Mouse (Mus musculus) embryonic facial prominence, embryonic 13.5 days (tissue): ENCODE data around the gene Npc1l1. TPM values are rescaled to one million over a fixed set of nuclear protein-coding genes. Genes with fewer than 3 reads are reported as not detected.

ENCODE experiments used
- ATAC-seq: fragments of 200-750 bp; cut with Nextera tagmentation; 2 replicates; pipeline ENCODE4 v1.8.0; 2017; ENCODE audit warnings: low read depth; ENCODE audit not compliant: insufficient number of reproducible peaks, insufficient read depth, low FRiP score, low TSS enrichment
- H3K27ac ChIP-seq: fragments of 300-500 bp; sonication (generic); 2 replicates; pipeline ENCODE4 v1.5.1; 2015; ENCODE audit warnings: moderate library complexity, mild to moderate bottlenecking, inconsistent platforms
- H3K27me3 ChIP-seq: fragments of 300-500 bp; sonication (generic); 2 replicates; pipeline ENCODE4 v1.6.1; 2015; ENCODE audit warnings: mild to moderate bottlenecking, inconsistent platforms
- H3K36me3 ChIP-seq: fragments of 300-500 bp; sonication (generic); 2 replicates; pipeline ENCODE4 v1.6.1; 2015; ENCODE audit warnings: mild to moderate bottlenecking, inconsistent platforms
- H3K4me1 ChIP-seq: fragments of 300-500 bp; sonication (generic); 2 replicates; pipeline ENCODE4 v1.6.1; 2015; ENCODE audit warnings: inconsistent platforms
- H3K4me2 ChIP-seq: fragments of 300-500 bp; sonication (generic); 2 replicates; pipeline ENCODE4 v1.6.1; 2015; ENCODE audit warnings: moderate library complexity, mild to moderate bottlenecking, inconsistent platforms
- H3K4me3 ChIP-seq: fragments of 300-500 bp; sonication (generic); 2 replicates; pipeline ENCODE4 v1.5.1; 2015; ENCODE audit warnings: mild to moderate bottlenecking, inconsistent platforms
- H3K9ac ChIP-seq: fragments of 300-500 bp; sonication (generic); 2 replicates; pipeline ENCODE4 v1.6.1; 2015; ENCODE audit warnings: mild to moderate bottlenecking, inconsistent platforms
- H3K9me3 ChIP-seq: fragments of 300-500 bp; sonication (generic); 2 replicates; pipeline ENCODE4 v1.6.1; 2016; ENCODE audit warnings: inconsistent platforms
- WGBS: fragments of 180-500 bp; shearing (Covaris S2); methylation state at CpG from one replicate; pipeline ENCODE4 v1.1.7; 2015; ENCODE audit warnings: mixed read lengths; 5-methylcytosine and 5-hydroxymethylcytosine counted together
- polyA plus RNA-seq: library from polyadenylated mRNA; unstranded; fragments of >200 nt; fragmentation: Nextera tagmentation; extraction: Ambion mirVana; gene quantifications from 2 replicates; pipeline ENCODE4 v1.2.1, GENCODE M21; 2015

The Npc1l1 gene
- polyA plus RNA-seq, 1 experiment from 2014 or later: 0.04 TPM

GRCm38 (mm10) chr11:6200087-6200569 lies 29.8 kb downstream of the Npc1l1 start, which contains the start of gene Nudcd3:
Gene Nudcd3, minus strand, starts transcription at chr11:6200415.
- peak; percentile 89 for ATAC-seq
- Histone ChIP-seq H3K27me3 (no peaks in the 10 kb centered on the region), H3K4me2 (peak within 1 kb of the TSS; percentile 71), H3K9ac (peak within 1 kb of the TSS; percentile 91), H3K4me3 (peak within 1 kb of the TSS; percentile 91), H3K36me3 (no peaks in the 10 kb centered on the region), H3K9me3 (no peaks in the 10 kb centered on the region), H3K27ac (peak within 1 kb of the TSS; percentile 95), H3K4me1 (peaks cover 16% of the 10 kb centered on the region)
- WGBS: under 1% methylated on average over 39 of the region's 39 CpGs

- peak; percentile 67; the same call in 1 of the 2 replicates for ATAC-seq
- WGBS: 1% methylated on average over 35 of the region's 35 CpGs
- peak within 1 kb of the TSS; percentile 91 for H3K9ac ChIP-seq
These were observed 30.4 kb downstream of the Npc1l1 start, which contains the start of gene A730071L15Rik for GRCm38 (mm10) chr11:6199410-6200086. Gene A730071L15Rik, plus strand, starts transcription at chr11:6200029.

GRCm38 (mm10) chr11:6198449-6198848 lies 31.5 kb downstream of the Npc1l1 start:
- H3K4me1 ChIP-seq: peaks cover 16% of the 10 kb centered on the region
- peak overlapping the region; percentile 91; the same call in 1 of the 2 replicates for H3K4me3 ChIP-seq
- H3K36me3 ChIP-seq: no peaks in the 10 kb centered on the region
- 91% methylated on average over 4 of the region's 4 CpGs for WGBS
- ATAC-seq: no peak
- H3K9ac ChIP-seq: peak overlapping the region; percentile 91; the same call in 1 of the 2 replicates
- H3K27ac ChIP-seq: no peak overlapping the region
- no peaks in the 10 kb centered on the region for H3K27me3 ChIP-seq
- no peaks in the 10 kb centered on the region for H3K9me3 ChIP-seq
- peak overlapping the region; percentile 71 for H3K4me2 ChIP-seq

More at GRCm38 (mm10) chr11:6199410-6200086, 30.4 kb downstream of the Npc1l1 start, which contains the start of gene A730071L15Rik:
- Histone ChIP-seq H3K4me2 (peak within 1 kb of the TSS; percentile 71), H3K27me3 (no peaks in the 10 kb centered on the region), H3K27ac (peak within 1 kb of the TSS; percentile 95), H3K9me3 (no peaks in the 10 kb centered on the region), H3K4me1 (peaks cover 16% of the 10 kb centered on the region), H3K36me3 (no peaks in the 10 kb centered on the region), H3K4me3 (peak within 1 kb of the TSS; percentile 91)

- no peak overlapping the region for H3K4me2 ChIP-seq
- no peak overlapping the region for H3K9ac ChIP-seq
- ATAC-seq: no peak
- H3K36me3 ChIP-seq: peaks cover 12% of the 10 kb centered on the region
- no peak overlapping the region for H3K27ac ChIP-seq
- H3K27me3 ChIP-seq: no peaks in the 10 kb centered on the region
- no peaks in the 10 kb centered on the region for H3K9me3 ChIP-seq
- H3K4me3 ChIP-seq: no peak overlapping the region
- WGBS: 90% methylated on average over 8 of the region's 8 CpGs
- H3K4me1 ChIP-seq: peaks cover 16% of the 10 kb centered on the region
These were observed 33.2 kb downstream of the Npc1l1 start for GRCm38 (mm10) chr11:6196780-6197179.

GRCm38 (mm10) chr11:6187878-6188277 lies 42.1 kb downstream of the Npc1l1 start:
- no peaks in the 10 kb centered on the region for H3K27me3 ChIP-seq
- WGBS: 6% methylated on average over 2 of the region's 2 CpGs
- no peak overlapping the region for H3K9ac ChIP-seq
- H3K36me3 ChIP-seq: peaks cover 30% of the 10 kb centered on the region
- H3K4me1 ChIP-seq: peaks cover 10% of the 10 kb centered on the region; the same call in 1 of the 2 replicates
- H3K4me3 ChIP-seq: no peak overlapping the region
- no peak overlapping the region for H3K4me2 ChIP-seq
- no peaks in the 10 kb centered on the region for H3K9me3 ChIP-seq
- no peak overlapping the region for H3K27ac ChIP-seq
- ATAC-seq: no peak

GRCm38 (mm10) chr11:6187399-6187798 lies 42.5 kb downstream of the Npc1l1 start:
- H3K27me3 ChIP-seq: no peaks in the 10 kb centered on the region
- H3K9me3 ChIP-seq: no peaks in the 10 kb centered on the region
- no peak overlapping the region for H3K27ac ChIP-seq
- no peak for ATAC-seq
- 89% methylated on average over 3 of the region's 3 CpGs for WGBS
- H3K4me2 ChIP-seq: no peak overlapping the region
- peaks cover 10% of the 10 kb centered on the region; the same call in 1 of the 2 replicates for H3K4me1 ChIP-seq
- peaks cover 26% of the 10 kb centered on the region for H3K36me3 ChIP-seq
- no peak overlapping the region for H3K9ac ChIP-seq
- no peak overlapping the region for H3K4me3 ChIP-seq

- peaks cover 18% of the 10 kb centered on the region for H3K4me1 ChIP-seq
- no peaks in the 10 kb centered on the region for H3K9me3 ChIP-seq
- no peak overlapping the region for H3K4me3 ChIP-seq
- 77% methylated on average over 11 of the region's 11 CpGs for WGBS
- H3K36me3 ChIP-seq: peaks cover 14% of the 10 kb centered on the region; the same call in 1 of the 2 replicates
- no peaks in the 10 kb centered on the region for H3K27me3 ChIP-seq
- no peak overlapping the region for H3K27ac ChIP-seq
- ATAC-seq: no peak
- H3K9ac ChIP-seq: no peak overlapping the region
- H3K4me2 ChIP-seq: no peak overlapping the region
These were observed 45.6 kb downstream of the Npc1l1 start for GRCm38 (mm10) chr11:6184202-6184935.

- Histone ChIP-seq H3K4me1 (peaks cover 27% of the 10 kb centered on the region), H3K27me3 (no peaks in the 10 kb centered on the region), H3K9ac (no peak overlapping the region), H3K9me3 (no peaks in the 10 kb centered on the region), H3K27ac (no peak overlapping the region), H3K4me3 (no peak overlapping the region), H3K36me3 (peaks cover 7% of the 10 kb centered on the region; the same call in 1 of the 2 replicates), H3K4me2 (no peak overlapping the region)
- WGBS: 81% methylated on average over 2 of the region's 2 CpGs
- ATAC-seq: no peak
These were observed 46.7 kb downstream of the Npc1l1 start for GRCm38 (mm10) chr11:6183246-6183645.

- H3K27ac ChIP-seq: no peak overlapping the region
- WGBS: 56% methylated on average over 6 of the region's 6 CpGs
- no peak for ATAC-seq
These were observed 49.0 kb downstream of the Npc1l1 start for GRCm38 (mm10) chr11:6180811-6181399.

GRCm38 (mm10) chr11:6179194-6179593 lies 50.7 kb downstream of the Npc1l1 start:
- H3K27me3 ChIP-seq: no peaks in the 10 kb centered on the region
- peak overlapping the region; percentile 12; the same call in 1 of the 2 replicates for H3K27ac ChIP-seq
- no peak overlapping the region for H3K4me2 ChIP-seq
- H3K36me3 ChIP-seq: no peaks in the 10 kb centered on the region
- no peak overlapping the region for H3K9ac ChIP-seq
- no peaks in the 10 kb centered on the region for H3K9me3 ChIP-seq
- H3K4me1 ChIP-seq: peaks cover 24% of the 10 kb centered on the region
- ATAC-seq: no peak
- 20% methylated on average over 8 of the region's 8 CpGs for WGBS
- no peak overlapping the region for H3K4me3 ChIP-seq

More at GRCm38 (mm10) chr11:6180811-6181399, 49.0 kb downstream of the Npc1l1 start:
- peaks cover 23% of the 10 kb centered on the region for H3K4me1 ChIP-seq
- H3K9me3 ChIP-seq: no peaks in the 10 kb centered on the region
- no peak overlapping the region for H3K4me3 ChIP-seq
- H3K36me3 ChIP-seq: no peaks in the 10 kb centered on the region
- H3K4me2 ChIP-seq: no peak overlapping the region
- no peaks in the 10 kb centered on the region for H3K27me3 ChIP-seq
- no peak overlapping the region for H3K9ac ChIP-seq

GRCm38 (mm10) chr11:6178673-6179166 lies 51.2 kb downstream of the Npc1l1 start:
- Histone ChIP-seq H3K9ac (no peak overlapping the region), H3K4me3 (no peak overlapping the region), H3K4me1 (peaks cover 23% of the 10 kb centered on the region), H3K27ac (peak overlapping the region; percentile 33; the same call in 1 of the 2 replicates), H3K4me2 (no peak overlapping the region), H3K27me3 (no peaks in the 10 kb centered on the region), H3K36me3 (no peaks in the 10 kb centered on the region), H3K9me3 (no peaks in the 10 kb centered on the region)
- ATAC-seq: no peak
- 19% methylated on average over 2 of the region's 2 CpGs for WGBS
